In genomic region chr9:59548961-59549487, GRCm38 (mm10) we compare ENCODE assay signal across 25 mouse cellular contexts. TPM values are rescaled to one million over a fixed set of nuclear protein-coding genes. Genes with fewer than 3 reads are reported as not detected.
"Had no signal": no experiment of that assay in that cellular context is flagged by ENCODE, and none has a peak within 500 bp of the region (broad histone marks: within the 10 kb centered on the region; RNA-seq: fewer than 3 reads in every experiment).

No protein-coding gene starts in this region.

- H3K4me1 ChIP-seq: limb, embryonic 12.5 days; limb, embryonic 15.5 days; midbrain, embryonic 12.5 days; midbrain, embryonic 15.5 days; neural tube, embryonic 12.5 days; neural tube, embryonic 15.5 days had no signal

- H3K9ac ChIP-seq: limb, embryonic 12.5 days; limb, embryonic 15.5 days; liver, embryonic 14.5 days; liver, postnatal 0 days; lung, embryonic 15.5 days; midbrain, embryonic 12.5 days; midbrain, embryonic 15.5 days; neural tube, embryonic 12.5 days; neural tube, embryonic 15.5 days had no signal

- H3K36me3 ChIP-seq: lung, embryonic 15.5 days; midbrain, embryonic 12.5 days; midbrain, embryonic 15.5 days; neural tube, embryonic 12.5 days had no signal

- DNase-seq: kidney, adult 8-10 months; kidney, postnatal 14 days; left cerebral cortex, postnatal 4 days; liver, postnatal 0 days; lung, postnatal 10 days; lung, postnatal 4 days; right cerebral cortex, adult 18-20 months; right cerebral cortex, postnatal 14 days; right cerebral cortex, postnatal 4 days; thymus, adult 2 months; thymus, postnatal 14 days; thymus, postnatal 4 days had no signal

- ATAC-seq: liver, postnatal 0 days; midbrain, embryonic 15.5 days had no signal

- H3K4me2 ChIP-seq: limb, embryonic 12.5 days; limb, embryonic 15.5 days; liver, embryonic 11.5 days; lung, embryonic 15.5 days; midbrain, embryonic 12.5 days; midbrain, embryonic 15.5 days; neural tube, embryonic 12.5 days; neural tube, embryonic 15.5 days had no signal

- H3K27me3 ChIP-seq: limb, embryonic 12.5 days; limb, embryonic 15.5 days; lung, embryonic 15.5 days; midbrain, embryonic 12.5 days; midbrain, embryonic 15.5 days; neural tube, embryonic 12.5 days; neural tube, embryonic 15.5 days had no signal

- H3K4me3 ChIP-seq: limb, embryonic 12.5 days; limb, embryonic 15.5 days; lung, embryonic 15.5 days; midbrain, embryonic 12.5 days; midbrain, embryonic 15.5 days; neural tube, embryonic 12.5 days; neural tube, embryonic 15.5 days had no signal

- H3K9me3 ChIP-seq: limb, embryonic 12.5 days; limb, embryonic 15.5 days; lung, embryonic 15.5 days; midbrain, embryonic 12.5 days; midbrain, embryonic 15.5 days; neural tube, embryonic 12.5 days; neural tube, embryonic 15.5 days had no signal

- H3K27ac ChIP-seq: limb, embryonic 12.5 days; limb, embryonic 15.5 days; liver, embryonic 14.5 days; lung, embryonic 15.5 days; midbrain, embryonic 12.5 days; midbrain, embryonic 15.5 days; neural tube, embryonic 12.5 days; neural tube, embryonic 15.5 days; stomach, postnatal 0 days had no signal

RNA-seq across cellular contexts. Expression of gene Tmem202, which starts 9.4 kb away (rescaled TPM):
- polyA plus RNA-seq: kidney, embryonic 16.5 days; large intestine, adult 2 months; limb, embryonic 15.5 days; lung, embryonic 15.5 days; midbrain, embryonic 12.5 days; neural tube, embryonic 12.5 days had no signal

RNA-seq across cellular contexts. Expression of gene Celf6, which starts 28.7 kb away (rescaled TPM):
- total RNA-seq: megakaryocyte, adult 5-6 weeks had no signal
- polyA plus RNA-seq: liver, postnatal 0 days; thymus, adult 2 months had no signal
